Mouse (Mus musculus) forebrain, embryonic 15.5 days (tissue): ENCODE results near the gene Itfg1. TPM values are rescaled to one million over a fixed set of nuclear protein-coding genes. Genes with fewer than 3 reads are reported as not detected.
"Not testable (repeated sequence)": the region's sequence is repeated elsewhere in the genome, so short reads cannot be mapped to it uniquely, and the experiment has no call there.

Experiments
- ATAC-seq: fragments of 200-750 bp; cut with Nextera tagmentation; replicated peaks from 2 replicates; pipeline ENCODE4 v1.8.0; 2017; ENCODE audit warnings: mild to moderate bottlenecking, moderate TSS enrichment, moderate library complexity
- H3K27ac ChIP-seq: fragments of 300-500 bp; sonication (generic); replicated peaks from 2 replicates; pipeline ENCODE4 v1.5.1; 2015; ENCODE audit warnings: mild to moderate bottlenecking, inconsistent platforms
- H3K27me3 ChIP-seq: fragments of 300-500 bp; sonication (generic); 2 replicates; pipeline ENCODE4 v1.6.1; 2015; ENCODE audit warnings: inconsistent platforms
- H3K36me3 ChIP-seq: fragments of 300-500 bp; sonication (generic); 2 replicates; pipeline ENCODE4 v1.6.1; 2015; ENCODE audit warnings: mild to moderate bottlenecking, inconsistent platforms
- H3K4me1 ChIP-seq: fragments of 300-500 bp; sonication (generic); 2 replicates; pipeline ENCODE4 v1.6.1; 2015; ENCODE audit warnings: inconsistent platforms
- H3K4me2 ChIP-seq: fragments of 300-500 bp; sonication (generic); replicated peaks from 2 replicates; pipeline ENCODE4 v1.6.1; 2015; ENCODE audit warnings: mild to moderate bottlenecking, inconsistent platforms
- H3K4me3 ChIP-seq: fragments of 300-500 bp; sonication (generic); 2 replicates; pipeline ENCODE4 v1.5.1; 2015; ENCODE audit warnings: mild to moderate bottlenecking, inconsistent platforms
- H3K9ac ChIP-seq: fragments of 300-500 bp; sonication (generic); replicated peaks from 2 replicates; pipeline ENCODE4 v1.6.1; 2015; ENCODE audit warnings: mild to moderate bottlenecking, inconsistent platforms
- H3K9me3 ChIP-seq: fragments of 300-500 bp; sonication (generic); 2 replicates; pipeline ENCODE4 v1.6.1; 2016; ENCODE audit warnings: inconsistent platforms
- WGBS: fragments of 180-500 bp; shearing (Covaris S2); methylation state at CpG from one replicate; pipeline ENCODE4 v1.1.7; 2015; ENCODE audit warnings: mixed read lengths; 5-methylcytosine and 5-hydroxymethylcytosine counted together
- polyA plus RNA-seq: library from polyadenylated mRNA; unstranded; fragments of >200 nt; fragmentation: Nextera tagmentation; extraction: Ambion mirVana; gene quantifications from 2 replicates; pipeline ENCODE4 v1.2.1, GENCODE M21; 2015

Itfg1 gene
- polyA plus RNA-seq, 1 experiment from 2014 or later, result 160 TPM

GRCm38 (mm10) chr8:85839916-85840656 lies 635 bp downstream of the Itfg1 start:
- 2% methylated on average over 21 of the region's 21 CpGs for WGBS
- H3K4me2 ChIP-seq, result peak overlapping the region; percentile 77
- H3K4me3 ChIP-seq, result peak overlapping the region; percentile 91
- ATAC-seq, result no peak
- H3K27ac ChIP-seq, result peak overlapping the region; percentile 97
- H3K9me3 ChIP-seq, result no peaks in the 10 kb centered on the region
- H3K36me3 ChIP-seq, result peaks cover 17% of the 10 kb centered on the region
- H3K4me1 ChIP-seq, result peaks cover 19% of the 10 kb centered on the region
- no peaks in the 10 kb centered on the region for H3K27me3 ChIP-seq
- H3K9ac ChIP-seq, result peak overlapping the region; percentile 92

DNA sequence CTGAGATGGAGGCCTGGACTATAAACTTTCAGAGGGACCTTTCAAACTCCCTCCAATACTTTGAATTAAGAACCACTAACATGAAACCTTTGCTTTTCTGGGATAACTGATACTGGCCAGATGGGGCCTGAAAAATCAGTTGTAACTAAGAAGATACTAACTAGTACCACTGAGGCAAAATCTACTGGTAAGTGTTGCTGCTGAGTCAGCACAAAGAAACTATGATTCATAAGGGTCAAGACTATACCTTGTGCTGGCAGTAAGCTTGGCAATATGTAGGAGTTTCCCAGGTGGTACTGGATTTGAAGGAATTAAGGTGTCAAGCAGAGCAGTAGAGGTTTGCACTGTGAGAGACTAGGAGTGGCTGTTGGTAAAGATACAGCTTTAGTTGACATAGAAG lies 27.1 kb downstream of the Itfg1 start:
- H3K9ac ChIP-seq, result no peak overlapping the region
- no peak for ATAC-seq
- H3K27me3 ChIP-seq, result no peaks in the 10 kb centered on the region
- no peak overlapping the region for H3K27ac ChIP-seq
- no peak overlapping the region for H3K4me2 ChIP-seq
- H3K4me1 ChIP-seq, result no peaks in the 10 kb centered on the region
- peaks cover 5% of the 10 kb centered on the region; the same call in 1 of the 2 replicates for H3K36me3 ChIP-seq
- no peaks in the 10 kb centered on the region for H3K9me3 ChIP-seq
- H3K4me3 ChIP-seq, result no peak overlapping the region

DNA sequence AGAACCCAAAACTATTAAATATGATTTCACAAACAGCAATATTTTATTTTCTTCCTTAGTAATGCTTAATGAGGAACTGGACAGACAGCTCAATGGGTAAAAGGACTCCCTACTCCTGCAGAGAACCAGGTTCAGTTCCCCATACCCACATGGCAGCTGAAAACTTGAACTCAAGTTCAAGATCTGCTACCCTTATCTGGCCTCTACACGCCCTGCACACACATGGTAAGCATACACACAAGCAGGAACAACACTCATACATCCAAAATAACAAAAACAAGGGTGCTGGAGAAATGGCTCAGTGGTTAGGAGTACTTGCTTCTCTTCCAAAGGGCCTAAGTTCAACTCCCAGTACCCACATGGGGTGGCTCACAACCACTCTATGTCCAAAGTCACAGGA lies 39.3 kb downstream of the Itfg1 start:
- Histone ChIP-seq H3K4me1 (no peaks in the 10 kb centered on the region), H3K9me3 (no peaks in the 10 kb centered on the region), H3K27me3 (no peaks in the 10 kb centered on the region), H3K9ac (no peak overlapping the region), H3K4me2 (no peak overlapping the region), H3K4me3 (no peak overlapping the region), H3K36me3 (peaks cover 3% of the 10 kb centered on the region; the same call in 1 of the 2 replicates), H3K27ac (no peak overlapping the region)
- 98% methylated on average over 1 of the region's 1 CpGs for WGBS
- no peak for ATAC-seq

DNA sequence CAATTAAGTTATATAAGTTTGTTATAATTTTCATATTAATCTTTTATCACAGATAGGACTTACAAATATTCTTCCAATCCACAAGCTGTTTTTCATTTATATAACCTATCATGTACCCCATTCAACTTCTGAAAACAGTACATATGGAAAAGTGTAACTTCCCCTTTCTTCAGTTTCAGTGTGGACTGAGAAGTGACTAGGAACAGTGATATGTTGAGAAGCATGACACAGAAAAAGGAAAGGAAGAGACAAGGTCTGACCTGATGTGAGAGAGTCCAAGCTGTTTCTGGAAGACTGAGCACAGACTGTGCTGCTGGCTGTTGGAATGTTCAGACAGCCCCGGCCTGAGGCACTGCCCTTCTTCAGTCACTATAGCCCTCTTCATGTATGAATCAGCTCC lies 40.6 kb downstream of the Itfg1 start:
- 97% methylated on average over 1 of the region's 1 CpGs for WGBS
- H3K4me3 ChIP-seq, result no peak overlapping the region
- ATAC-seq, result no peak
- no peaks in the 10 kb centered on the region for H3K4me1 ChIP-seq
- no peaks in the 10 kb centered on the region for H3K9me3 ChIP-seq
- no peak overlapping the region for H3K9ac ChIP-seq
- H3K4me2 ChIP-seq, result no peak overlapping the region
- no peak overlapping the region for H3K27ac ChIP-seq
- H3K36me3 ChIP-seq, result peaks cover 3% of the 10 kb centered on the region; the same call in 1 of the 2 replicates
- H3K27me3 ChIP-seq, result no peaks in the 10 kb centered on the region

GRCm38 (mm10) chr8:85796392-85796791 lies 44.3 kb downstream of the Itfg1 start:
- not testable (repeated sequence) for ATAC-seq, H3K4me2 ChIP-seq, H3K4me3 ChIP-seq, H3K9ac ChIP-seq, H3K27me3 ChIP-seq, H3K27ac ChIP-seq, H3K9me3 ChIP-seq, H3K36me3 ChIP-seq, H3K4me1 ChIP-seq
- WGBS, result 94% methylated on average over 1 of the region's 1 CpGs

DNA sequence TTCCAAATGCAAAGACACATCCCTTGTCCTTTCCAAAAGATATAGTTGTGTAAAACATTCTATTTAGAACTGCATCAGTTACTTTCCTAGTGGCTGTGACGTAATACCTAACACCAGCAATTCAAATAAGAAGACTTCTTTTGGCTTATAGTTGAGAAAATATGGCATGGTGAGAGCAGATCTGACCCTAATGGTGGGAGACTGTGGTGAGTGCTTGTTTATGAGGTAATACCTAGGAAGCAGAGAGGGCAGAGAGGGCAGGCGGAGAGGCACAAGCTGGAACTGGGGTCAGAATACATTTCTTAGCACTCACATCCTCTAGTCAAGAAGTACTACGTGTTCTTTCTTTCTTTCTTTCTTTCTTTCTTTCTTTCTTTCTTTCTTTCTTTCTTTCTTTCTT lies 52.4 kb downstream of the Itfg1 start:
- H3K36me3 ChIP-seq, result peaks cover 6% of the 10 kb centered on the region
- 91% methylated on average over 3 of the region's 3 CpGs for WGBS
- H3K4me1 ChIP-seq, result no peaks in the 10 kb centered on the region
- H3K9me3 ChIP-seq, result no peaks in the 10 kb centered on the region
- no peak overlapping the region for H3K4me3 ChIP-seq
- no peaks in the 10 kb centered on the region for H3K27me3 ChIP-seq
- H3K4me2 ChIP-seq, result no peak overlapping the region
- no peak for ATAC-seq
- H3K27ac ChIP-seq, result no peak overlapping the region
- H3K9ac ChIP-seq, result no peak overlapping the region

GRCm38 (mm10) chr8:85787909-85788308 lies 52.8 kb downstream of the Itfg1 start:
- H3K36me3 ChIP-seq, result peaks cover 3% of the 10 kb centered on the region; the same call in 1 of the 2 replicates
- ATAC-seq, result no peak
- WGBS, result 93% methylated on average over 2 of the region's 4 CpGs
- no peak overlapping the region for H3K4me3 ChIP-seq
- no peaks in the 10 kb centered on the region for H3K4me1 ChIP-seq
- H3K27me3 ChIP-seq, result no peaks in the 10 kb centered on the region
- no peak overlapping the region for H3K27ac ChIP-seq
- no peaks in the 10 kb centered on the region for H3K9me3 ChIP-seq
- H3K4me2 ChIP-seq, result no peak overlapping the region
- no peak overlapping the region for H3K9ac ChIP-seq

DNA sequence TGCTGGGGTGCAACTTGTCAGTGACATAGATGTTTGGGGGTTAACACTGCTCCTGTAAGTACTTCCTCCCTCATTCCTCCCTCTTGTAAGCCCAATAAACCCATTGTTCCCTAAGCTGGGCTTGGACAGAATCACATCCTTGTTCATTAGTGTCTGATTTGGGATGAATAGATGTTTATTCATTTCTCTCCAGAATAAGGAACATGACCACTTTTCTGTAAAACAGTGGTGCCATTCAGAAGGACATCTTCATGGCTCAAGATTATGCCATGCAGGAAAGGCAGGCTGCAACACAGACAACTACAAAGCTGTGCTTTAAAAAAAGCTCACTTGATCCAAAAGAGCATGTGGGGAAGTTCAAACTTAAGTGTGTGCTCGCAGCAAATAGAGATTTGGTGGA lies 55.2 kb downstream of the Itfg1 start:
- no peak overlapping the region for H3K9ac ChIP-seq
- no peaks in the 10 kb centered on the region for H3K4me1 ChIP-seq
- H3K27ac ChIP-seq, result no peak overlapping the region
- H3K27me3 ChIP-seq, result no peaks in the 10 kb centered on the region
- no peak overlapping the region for H3K4me3 ChIP-seq
- no peak for ATAC-seq
- WGBS, result 48% methylated on average over 1 of the region's 1 CpGs
- no peaks in the 10 kb centered on the region for H3K9me3 ChIP-seq
- H3K4me2 ChIP-seq, result no peak overlapping the region
- H3K36me3 ChIP-seq, result no peaks in the 10 kb centered on the region

- no peak for ATAC-seq
These were observed 56.9 kb downstream of the Itfg1 start for GRCm38 (mm10) chr8:85783871-85784270.

GRCm38 (mm10) chr8:85780091-85780490 lies 60.6 kb downstream of the Itfg1 start:
- Histone ChIP-seq H3K4me1 (no peaks in the 10 kb centered on the region), H3K4me3 (no peak overlapping the region), H3K9me3 (no peaks in the 10 kb centered on the region), H3K9ac (no peak overlapping the region), H3K36me3 (peaks cover 4% of the 10 kb centered on the region; the same call in 1 of the 2 replicates), H3K27me3 (no peaks in the 10 kb centered on the region), H3K27ac (no peak overlapping the region), H3K4me2 (no peak overlapping the region)
- no peak for ATAC-seq
- WGBS, result 11% methylated on average over 3 of the region's 3 CpGs

More at GRCm38 (mm10) chr8:85783871-85784270, 56.9 kb downstream of the Itfg1 start:
- no peaks in the 10 kb centered on the region for H3K9me3 ChIP-seq
- H3K4me1 ChIP-seq, result no peaks in the 10 kb centered on the region
- H3K27me3 ChIP-seq, result no peaks in the 10 kb centered on the region
- H3K9ac ChIP-seq, result no peak overlapping the region
- WGBS, result 100% methylated on average over 1 of the region's 1 CpGs
- no peak overlapping the region for H3K4me3 ChIP-seq
- H3K36me3 ChIP-seq, result no peaks in the 10 kb centered on the region
- no peak overlapping the region for H3K27ac ChIP-seq
- H3K4me2 ChIP-seq, result no peak overlapping the region

DNA sequence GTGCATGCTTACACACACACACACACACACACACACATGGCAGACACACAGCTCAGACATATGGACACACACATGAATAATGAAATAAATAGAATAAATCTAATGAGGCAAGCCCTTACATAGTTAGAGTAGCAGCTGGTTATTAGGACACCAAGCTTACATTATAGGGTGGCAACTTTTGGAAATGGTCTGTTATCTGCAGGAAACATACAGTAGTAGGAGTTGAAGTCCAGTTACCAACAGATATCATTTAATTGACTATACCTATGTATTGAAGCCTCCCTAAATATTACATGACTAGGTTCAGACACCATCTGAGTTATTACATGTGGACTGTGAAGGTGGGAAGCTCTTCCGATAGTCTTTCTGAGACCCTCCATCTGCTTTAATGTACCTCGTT lies 95.7 kb downstream of the Itfg1 start:
- H3K9ac ChIP-seq, result no peak overlapping the region
- 89% methylated on average over 2 of the region's 2 CpGs for WGBS
- H3K27me3 ChIP-seq, result no peaks in the 10 kb centered on the region
- no peak overlapping the region for H3K4me2 ChIP-seq
- no peaks in the 10 kb centered on the region for H3K4me1 ChIP-seq
- no peaks in the 10 kb centered on the region for H3K36me3 ChIP-seq
- no peak overlapping the region for H3K27ac ChIP-seq
- no peak overlapping the region for H3K4me3 ChIP-seq
- no peaks in the 10 kb centered on the region for H3K9me3 ChIP-seq
- ATAC-seq, result no peak

DNA sequence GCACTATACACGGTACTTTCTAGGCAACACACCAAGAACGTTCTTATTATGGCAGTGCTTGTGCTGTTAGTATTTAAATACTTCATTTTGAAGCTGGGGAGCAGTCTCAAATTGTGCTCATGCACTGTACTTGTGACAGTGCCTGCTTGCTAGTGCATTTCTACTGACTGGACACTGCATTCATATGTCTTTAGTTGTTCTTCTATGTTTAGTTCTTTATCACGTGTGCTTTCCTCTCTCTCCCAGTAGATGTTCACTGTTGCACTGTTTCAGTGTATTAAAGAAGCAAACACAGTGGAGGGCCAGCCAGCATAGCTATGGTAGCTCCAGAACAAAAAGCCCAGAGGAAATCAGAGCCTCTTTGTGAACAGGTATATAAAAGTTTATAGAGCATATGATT lies 110.2 kb downstream of the Itfg1 start:
- no peaks in the 10 kb centered on the region for H3K9me3 ChIP-seq
- H3K4me1 ChIP-seq, result no peaks in the 10 kb centered on the region
- no peak for ATAC-seq
- no peak overlapping the region for H3K9ac ChIP-seq
- no peak overlapping the region for H3K27ac ChIP-seq
- no peak overlapping the region for H3K4me2 ChIP-seq
- H3K36me3 ChIP-seq, result peaks cover 5% of the 10 kb centered on the region
- WGBS, result 88% methylated on average over 3 of the region's 3 CpGs
- no peaks in the 10 kb centered on the region for H3K27me3 ChIP-seq
- H3K4me3 ChIP-seq, result no peak overlapping the region

DNA sequence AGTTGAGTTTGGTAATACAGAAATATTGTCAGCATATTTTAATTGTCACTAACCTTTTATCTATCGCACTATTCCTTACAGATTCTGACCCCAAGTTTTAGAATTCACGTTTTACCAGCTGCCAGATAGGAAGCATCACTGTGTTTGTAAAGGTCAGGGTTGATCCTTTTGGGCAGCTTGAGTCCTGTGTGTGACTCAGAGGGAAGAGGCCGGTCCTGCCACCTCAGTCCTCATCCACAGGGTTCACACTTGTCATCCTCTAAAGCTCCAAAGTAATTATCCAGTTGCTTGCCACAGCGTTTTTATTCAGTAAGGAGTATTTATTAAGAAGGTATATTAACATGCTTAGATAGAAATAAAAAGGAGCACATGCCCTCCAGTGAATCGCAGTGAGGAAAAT lies 123.5 kb downstream of the Itfg1 start:
- no peaks in the 10 kb centered on the region for H3K4me1 ChIP-seq
- no peak overlapping the region for H3K27ac ChIP-seq
- no peak overlapping the region for H3K4me3 ChIP-seq
- H3K4me2 ChIP-seq, result no peak overlapping the region
- no peaks in the 10 kb centered on the region for H3K27me3 ChIP-seq
- no peak for ATAC-seq
- 91% methylated on average over 5 of the region's 5 CpGs for WGBS
- peaks cover 9% of the 10 kb centered on the region for H3K36me3 ChIP-seq
- H3K9ac ChIP-seq, result no peak overlapping the region
- H3K9me3 ChIP-seq, result no peaks in the 10 kb centered on the region
